In genomic region chr11:106256775-106257174, GRCm38 (mm10) we compare ENCODE assay signal across 9 mouse cellular contexts. TPM values are rescaled to one million over a fixed set of nuclear protein-coding genes. Genes with fewer than 3 reads are reported as not detected.
DNase-seq lines count a peak whose midpoint lies in the region; ATAC-seq and TF ChIP-seq lines count a peak whose summit lies in the region.
"Had no signal": no experiment of that assay in that cellular context is flagged by ENCODE, and none has a peak within 500 bp of the region (broad histone marks: within the 10 kb centered on the region; RNA-seq: fewer than 3 reads in every experiment).

No protein-coding gene starts in this region.

- H3K9ac ChIP-seq in hindbrain, embryonic 16.5 days (ENCODE audit: low read depth, low read length), result peak overlapping the region; percentile 90
- H3K9ac ChIP-seq in liver, embryonic 16.5 days (ENCODE audit: low read depth, low read length), result peak overlapping the region; percentile 87
- peak overlapping the region; percentile 70 for H3K9ac ChIP-seq in stomach, postnatal 0 days (ENCODE audit: low read length)

- peaks cover 21% of the 10 kb centered on the region for H3K4me1 ChIP-seq in hindbrain, embryonic 16.5 days (ENCODE audit: control insufficient read depth, insufficient read depth, low read depth, low read length)
- H3K4me1 ChIP-seq in liver, embryonic 16.5 days (ENCODE audit: control insufficient read depth, low read depth, low read length), result peaks cover 20% of the 10 kb centered on the region
- H3K4me1 ChIP-seq in stomach, postnatal 0 days (replicated peaks; ENCODE audit: control insufficient read depth, insufficient read depth), result 0 out of 2 replicates have a peak, but pooled peaks cover 2% of the 10 kb centered on the region

- H3K4me3 ChIP-seq in hindbrain, embryonic 16.5 days (ENCODE audit: low read length), result peak overlapping the region; percentile 79
- peak overlapping the region; percentile 92 for H3K4me3 ChIP-seq in liver, embryonic 16.5 days (ENCODE audit: low read depth, low read length)
- peak overlapping the region; percentile 69 for H3K4me3 ChIP-seq in stomach, postnatal 0 days (ENCODE audit: low read depth, low read length)

- peak; percentile 34 for DNase-seq in gastrocnemius, adult 18-20 months (ENCODE audit: low spot score)
- DNase-seq in gastrocnemius, postnatal 25 days, result no peak
- DNase-seq in cerebellum, postnatal 25 days, result peak; percentile 42 to 70
- DNase-seq in stomach, postnatal 0 days (ENCODE audit: low spot score), result no peak
- no peak for DNase-seq in left cerebral cortex, adult 18-20 months (ENCODE audit: low spot score in 2 of 2)
- DNase-seq in gastrocnemius, postnatal 14 days, result no peak

- H3K4me2 ChIP-seq in hindbrain, embryonic 16.5 days (ENCODE audit: low read length), result peak overlapping the region; percentile 79
- peak overlapping the region; percentile 90 for H3K4me2 ChIP-seq in liver, embryonic 16.5 days (ENCODE audit: low read depth, low read length)
- H3K4me2 ChIP-seq in stomach, postnatal 0 days (replicated peaks; ENCODE audit: low read depth), result peak overlapping the region; percentile 76

- H3K36me3 ChIP-seq in hindbrain, embryonic 16.5 days (ENCODE audit: control insufficient read depth, insufficient read depth, low read length), result peaks cover 12% of the 10 kb centered on the region
- peaks cover 32% of the 10 kb centered on the region for H3K36me3 ChIP-seq in liver, embryonic 16.5 days (ENCODE audit: control insufficient read depth, insufficient read depth)
- H3K36me3 ChIP-seq in stomach, postnatal 0 days (ENCODE audit: control insufficient read depth, insufficient read depth, low read length), result peaks cover 1% of the 10 kb centered on the region; the same call in 1 of the 2 replicates

- H3K27ac ChIP-seq in hindbrain, embryonic 16.5 days (ENCODE audit: low read depth, low read length), result no peak overlapping the region
- H3K27ac ChIP-seq in liver, embryonic 16.5 days (ENCODE audit: low read length), result no peak overlapping the region; the same call in 1 of the 2 replicates
- H3K27ac ChIP-seq in stomach, postnatal 0 days (replicated peaks), result peak overlapping the region; percentile 79; the same call in 1 of the 2 replicates

- ATAC-seq in hindbrain, embryonic 16.5 days, result no peak
- ATAC-seq in liver, embryonic 16.5 days (ENCODE audit: low read depth), result no peak
- no peak for ATAC-seq in stomach, postnatal 0 days (ENCODE audit: low FRiP score, low TSS enrichment)

- intact Hi-C loops in gastrocnemius, postnatal 14 days (cut with DNase I; ENCODE audit: low total_unique reads), result no loop called here

- no peak for TF ChIP-seq EP300 in stomach, postnatal 0 days (optimal IDR thresholded peaks at IDR 0.05)

- H3K27me3 ChIP-seq in hindbrain, embryonic 16.5 days (replicated peaks; ENCODE audit: control insufficient read depth, insufficient read depth, low read length), result no peaks in the 10 kb centered on the region
- no peaks in the 10 kb centered on the region for H3K27me3 ChIP-seq in liver, embryonic 16.5 days (ENCODE audit: control insufficient read depth, insufficient read depth, low read depth, low read length)
- no peaks in the 10 kb centered on the region for H3K27me3 ChIP-seq in stomach, postnatal 0 days (ENCODE audit: control insufficient read depth, insufficient read depth, low read length)

- no peaks in the 10 kb centered on the region for H3K9me3 ChIP-seq in hindbrain, embryonic 16.5 days (ENCODE audit: control insufficient read depth, low read length)
- H3K9me3 ChIP-seq in liver, embryonic 16.5 days (replicated peaks; ENCODE audit: control insufficient read depth, low read length), result no peaks in the 10 kb centered on the region
- H3K9me3 ChIP-seq in stomach, postnatal 0 days (ENCODE audit: control insufficient read depth, low read length), result no peaks in the 10 kb centered on the region

- TF ChIP-seq CTCF in stomach, postnatal 0 days (IDR thresholded peaks at IDR 0.05; ENCODE audit: low read depth), result no peak

- 76% methylated on average over 5 of the region's 5 CpGs for WGBS in hindbrain, embryonic 16.5 days
- WGBS in liver, embryonic 16.5 days (ENCODE audit: insufficient replicate concordance), result 53% methylated on average over 5 of the region's 5 CpGs
- 49% methylated on average over 5 of the region's 5 CpGs for WGBS in stomach, postnatal 0 days

RNA-seq across cellular contexts. Expression of gene Psmc5, which starts 0.8 kb away (rescaled TPM):
- total RNA-seq in gastrocnemius, adult 18-20 months (2021), result 100 to 1,000 TPM; 124 to 135 TPM
- total RNA-seq in gastrocnemius, postnatal 25 days (2021), result 100 to 1,000 TPM; 126 to 130 TPM
- polyA plus RNA-seq in hindbrain, embryonic 16.5 days (2015; fragmentation: Nextera tagmentation; extraction: Ambion mirVana), result 303 and 330 TPM in 2 replicates
- 113 and 118 TPM in 2 replicates for polyA plus RNA-seq in liver, embryonic 16.5 days (2015; fragmentation: Nextera tagmentation; extraction: Ambion mirVana)
- polyA plus RNA-seq in stomach, postnatal 0 days (2015; fragmentation: Nextera tagmentation; extraction: Ambion mirVana), result 202 and 206 TPM in 2 replicates
- total RNA-seq in left cerebral cortex, adult 18-20 months (2021), result 100 to 1,000 TPM; 211 to 215 TPM
- 100 to 1,000 TPM; 133 to 137 TPM for total RNA-seq in gastrocnemius, postnatal 14 days (2021)

RNA-seq across cellular contexts. Expression of gene Ftsj3, which starts 0.9 kb away (rescaled TPM):
- 10 to 100 TPM; 20.7 to 20.9 TPM for total RNA-seq in gastrocnemius, adult 18-20 months (2021)
- 10 to 100 TPM; 19.4 to 21.9 TPM for total RNA-seq in gastrocnemius, postnatal 25 days (2021)
- polyA plus RNA-seq in hindbrain, embryonic 16.5 days (2015; fragmentation: Nextera tagmentation; extraction: Ambion mirVana), result 31.6 and 35.0 TPM in 2 replicates
- polyA plus RNA-seq in liver, embryonic 16.5 days (2015; fragmentation: Nextera tagmentation; extraction: Ambion mirVana), result 25.2 and 27.0 TPM in 2 replicates
- polyA plus RNA-seq in stomach, postnatal 0 days (2015; fragmentation: Nextera tagmentation; extraction: Ambion mirVana), result 24.4 and 24.5 TPM in 2 replicates
- 10 to 100 TPM; 25.9 to 26.9 TPM for total RNA-seq in left cerebral cortex, adult 18-20 months (2021)
- 10 to 100 TPM; 22.0 to 25.0 TPM for total RNA-seq in gastrocnemius, postnatal 14 days (2021)

RNA-seq across cellular contexts. Expression of gene Smarcd2, which starts 16.0 kb away (rescaled TPM):
- 10 to 100 TPM in 1 of 2 experiments, 1 to 10 TPM in 1; 7.8 to 12.0 TPM for total RNA-seq in gastrocnemius, adult 18-20 months (2021)
- total RNA-seq in gastrocnemius, postnatal 25 days (2021), result 10 to 100 TPM; 10.3 to 16.6 TPM
- 9.6 and 11.2 TPM in 2 replicates for polyA plus RNA-seq in hindbrain, embryonic 16.5 days (2015; fragmentation: Nextera tagmentation; extraction: Ambion mirVana)
- 19.4 and 19.5 TPM in 2 replicates for polyA plus RNA-seq in liver, embryonic 16.5 days (2015; fragmentation: Nextera tagmentation; extraction: Ambion mirVana)
- 43.5 and 47.6 TPM in 2 replicates for polyA plus RNA-seq in stomach, postnatal 0 days (2015; fragmentation: Nextera tagmentation; extraction: Ambion mirVana)
- 10 to 100 TPM; 16.6 to 16.9 TPM for total RNA-seq in left cerebral cortex, adult 18-20 months (2021)
- total RNA-seq in gastrocnemius, postnatal 14 days (2021), result 10 to 100 TPM; 20.3 to 22.6 TPM

RNA-seq across cellular contexts. Expression of gene Tcam1, which starts 19.7 kb away (rescaled TPM):
- total RNA-seq in gastrocnemius, adult 18-20 months (2021), result under 1 TPM; 0.07 to 0.11 TPM
- total RNA-seq in gastrocnemius, postnatal 25 days (2021), result under 1 TPM in 1 of 2 experiments, not detected in 1; 0.08 TPM
- polyA plus RNA-seq in hindbrain, embryonic 16.5 days (2015; fragmentation: Nextera tagmentation; extraction: Ambion mirVana), result 0.06 and 0.14 TPM in 2 replicates
- 0.13 and 0.16 TPM in 2 replicates for polyA plus RNA-seq in liver, embryonic 16.5 days (2015; fragmentation: Nextera tagmentation; extraction: Ambion mirVana)
- 0.07 and 0.10 TPM in 2 replicates for polyA plus RNA-seq in stomach, postnatal 0 days (2015; fragmentation: Nextera tagmentation; extraction: Ambion mirVana)
- total RNA-seq in left cerebral cortex, adult 18-20 months (2021), result under 1 TPM in 1 of 2 experiments, not detected in 1; 0.12 TPM
- under 1 TPM; 0.07 to 0.12 TPM for total RNA-seq in gastrocnemius, postnatal 14 days (2021)
- total RNA-seq: heart, adult 18-20 months had no signal

RNA-seq across cellular contexts. Expression of gene Ddx42, which starts 40.0 kb away (rescaled TPM):
- 10 to 100 TPM; 25.8 to 26.2 TPM for total RNA-seq in gastrocnemius, adult 18-20 months (2021)
- total RNA-seq in gastrocnemius, postnatal 25 days (2021), result 10 to 100 TPM; 20.2 to 20.7 TPM
- polyA plus RNA-seq in hindbrain, embryonic 16.5 days (2015; fragmentation: Nextera tagmentation; extraction: Ambion mirVana), result 77.9 and 87.4 TPM in 2 replicates
- 22.7 and 24.7 TPM in 2 replicates for polyA plus RNA-seq in liver, embryonic 16.5 days (2015; fragmentation: Nextera tagmentation; extraction: Ambion mirVana)
- polyA plus RNA-seq in stomach, postnatal 0 days (2015; fragmentation: Nextera tagmentation; extraction: Ambion mirVana), result 27.2 TPM in 2 replicates
- 10 to 100 TPM; 64.4 to 68.0 TPM for total RNA-seq in left cerebral cortex, adult 18-20 months (2021)
- total RNA-seq in gastrocnemius, postnatal 14 days (2021), result 10 to 100 TPM; 22.5 to 24.8 TPM

Comparison
In these comparisons a context has a peak if more than half of its experiments do, and no peak if none do; other contexts are left out.
1. DNase-seq: peak in gastrocnemius, adult 18-20 months (single experiment) and cerebellum, postnatal 25 days (2 of 2); none in gastrocnemius, postnatal 25 days (single experiment), stomach, postnatal 0 days (single experiment), left cerebral cortex, adult 18-20 months (0 of 2) and gastrocnemius, postnatal 14 days (single experiment).
2. Peak in every context shown above with its lines, with median percentiles within 50 percentile points of each other: H3K4me2 ChIP-seq, H3K4me3 ChIP-seq and H3K9ac ChIP-seq.